Mouse (Mus musculus): ENCODE measurements around the gene Fance. TPM values are rescaled to one million over a fixed set of nuclear protein-coding genes. Genes with fewer than 3 reads are reported as not detected.
"Not testable (repeated sequence)": the region's sequence is repeated elsewhere in the genome, so short reads cannot be mapped to it uniquely, and the experiment has no call there.

Fance gene
- polyA plus RNA-seq, 1 experiment from 2014 or later = 26.9 TPM

DNA sequence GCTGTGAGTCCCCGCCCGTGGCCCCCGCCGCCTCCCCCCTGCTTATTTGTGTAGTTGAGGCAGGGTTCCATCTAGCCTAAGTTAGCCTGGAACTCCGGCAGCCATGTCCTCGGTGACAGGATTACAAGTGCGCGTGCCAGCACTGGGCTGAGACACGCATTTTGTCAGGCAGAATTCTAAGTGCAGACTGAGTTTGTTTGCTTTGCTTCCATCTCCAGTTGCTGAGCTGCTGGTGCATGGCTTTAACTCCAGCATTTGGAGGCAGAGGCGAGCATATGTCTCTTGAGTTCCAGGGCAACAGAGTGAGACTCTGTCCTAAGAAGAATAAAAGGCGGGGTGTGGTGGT lies 534 bp downstream of the Fance start:
- no peaks in the 10 kb centered on the region for H3K27me3 ChIP-seq
- no peaks in the 10 kb centered on the region for H3K9me3 ChIP-seq
- ATAC-seq = no peak
- peaks cover 28% of the 10 kb centered on the region for H3K36me3 ChIP-seq
- peak overlapping the region; percentile 69 for H3K4me3 ChIP-seq (replicated peaks)
- H3K4me1 ChIP-seq (replicated peaks) = peaks cover 21% of the 10 kb centered on the region
- peak overlapping the region; percentile 89 for H3K4me2 ChIP-seq (replicated peaks)
- 1% methylated on average over 11 of the region's 11 CpGs for WGBS
- peak overlapping the region; percentile 82 for H3K27ac ChIP-seq
- H3K9ac ChIP-seq (replicated peaks) = peak overlapping the region; percentile 83

DNA sequence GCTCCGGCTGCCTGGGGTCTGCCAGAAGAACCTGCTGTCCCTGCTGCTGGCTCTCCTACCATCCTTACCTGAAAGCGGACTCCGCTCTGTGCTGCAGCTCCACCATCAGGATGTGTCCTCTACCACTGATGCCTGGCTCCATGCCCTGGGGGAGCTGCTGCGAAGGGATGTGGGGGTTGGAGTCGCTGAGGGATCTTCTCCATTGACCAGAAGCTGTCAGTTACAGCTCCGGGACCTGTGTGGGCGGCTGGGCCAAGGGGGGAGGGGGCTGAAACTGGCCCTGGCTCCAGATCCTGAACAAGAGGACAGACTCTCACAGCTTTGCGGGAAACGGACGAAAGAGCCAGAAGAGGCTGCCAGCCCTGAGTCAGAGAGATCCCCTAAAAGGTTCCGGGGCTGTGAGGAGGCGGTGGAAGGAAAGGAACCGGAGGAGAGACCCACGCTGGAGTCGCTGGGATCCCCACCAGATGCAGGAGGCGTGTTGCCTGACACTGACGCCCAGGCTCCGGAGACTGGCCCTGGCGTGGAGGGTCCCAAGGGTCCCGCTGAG lies 2.4 kb downstream of the Fance start:
- no peaks in the 10 kb centered on the region for H3K27me3 ChIP-seq
- H3K4me3 ChIP-seq (replicated peaks) = no peak overlapping the region
- peaks cover 21% of the 10 kb centered on the region for H3K4me1 ChIP-seq (replicated peaks)
- WGBS = 91% methylated on average over 20 of the region's 20 CpGs
- H3K9ac ChIP-seq (replicated peaks) = no peak overlapping the region
- no peak for ATAC-seq
- no peaks in the 10 kb centered on the region for H3K9me3 ChIP-seq
- H3K36me3 ChIP-seq = peaks cover 39% of the 10 kb centered on the region
- H3K4me2 ChIP-seq (replicated peaks) = no peak overlapping the region
- H3K27ac ChIP-seq = no peak overlapping the region

DNA sequence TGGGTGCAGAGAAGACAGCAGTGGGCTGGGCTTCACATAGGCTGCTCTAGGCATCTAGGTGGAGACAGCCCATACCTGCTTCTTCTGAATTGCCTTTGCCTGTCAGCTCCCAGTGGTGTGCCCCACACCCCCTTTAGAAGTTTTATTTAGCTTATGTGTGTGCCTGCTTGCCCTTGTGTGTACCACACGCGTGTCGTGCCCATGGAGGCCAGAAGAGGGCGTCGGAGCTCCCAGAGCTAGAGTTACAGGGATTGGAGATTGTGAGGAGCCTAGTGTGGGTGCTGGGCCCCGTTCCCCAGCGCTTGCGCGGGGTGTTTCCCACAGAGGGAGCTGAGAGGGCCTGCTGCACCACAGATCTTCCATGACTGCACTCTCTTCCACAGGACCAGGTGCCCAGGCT lies 3.2 kb downstream of the Fance start:
- Histone ChIP-seq H3K36me3 (peaks cover 44% of the 10 kb centered on the region), H3K27ac (no peak overlapping the region), H3K4me2 (replicated peaks) (no peak overlapping the region), H3K9ac (replicated peaks) (no peak overlapping the region), H3K4me3 (replicated peaks) (no peak overlapping the region), H3K4me1 (replicated peaks) (peaks cover 21% of the 10 kb centered on the region), H3K9me3 (no peaks in the 10 kb centered on the region), H3K27me3 (no peaks in the 10 kb centered on the region)
- WGBS = 90% methylated on average over 9 of the region's 9 CpGs
- no peak for ATAC-seq

DNA sequence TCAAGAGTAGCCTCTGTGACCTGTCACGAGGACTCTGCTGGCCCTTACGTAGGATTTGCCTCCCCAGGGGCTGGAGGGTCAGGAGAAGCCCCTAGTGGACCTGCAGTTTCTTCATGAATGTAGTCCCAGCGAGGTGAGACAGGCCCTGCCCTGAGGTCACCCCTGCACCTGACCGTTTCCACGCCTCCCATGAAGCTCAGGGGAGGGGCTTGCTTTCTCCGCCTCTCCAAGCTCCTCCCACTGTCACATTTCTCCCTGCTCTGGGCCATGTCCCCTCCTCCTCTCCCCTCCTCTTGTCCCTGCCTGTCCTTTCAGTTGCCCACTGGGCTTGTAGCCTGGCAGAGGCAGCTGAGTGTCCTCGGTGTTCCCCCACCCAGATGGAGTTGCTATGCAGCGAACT lies 3.8 kb downstream of the Fance start:
- no peak overlapping the region for H3K4me3 ChIP-seq (replicated peaks)
- H3K27ac ChIP-seq = no peak overlapping the region
- H3K9me3 ChIP-seq = no peaks in the 10 kb centered on the region
- H3K27me3 ChIP-seq = no peaks in the 10 kb centered on the region
- 0 out of 2 replicates have a peak overlapping the region, but pooled peaks have one; percentile 19 for H3K9ac ChIP-seq (replicated peaks)
- no peak overlapping the region for H3K4me2 ChIP-seq (replicated peaks)
- no peak for ATAC-seq
- peaks cover 47% of the 10 kb centered on the region for H3K36me3 ChIP-seq
- H3K4me1 ChIP-seq (replicated peaks) = peaks cover 21% of the 10 kb centered on the region
- 60% methylated on average over 8 of the region's 8 CpGs for WGBS

DNA sequence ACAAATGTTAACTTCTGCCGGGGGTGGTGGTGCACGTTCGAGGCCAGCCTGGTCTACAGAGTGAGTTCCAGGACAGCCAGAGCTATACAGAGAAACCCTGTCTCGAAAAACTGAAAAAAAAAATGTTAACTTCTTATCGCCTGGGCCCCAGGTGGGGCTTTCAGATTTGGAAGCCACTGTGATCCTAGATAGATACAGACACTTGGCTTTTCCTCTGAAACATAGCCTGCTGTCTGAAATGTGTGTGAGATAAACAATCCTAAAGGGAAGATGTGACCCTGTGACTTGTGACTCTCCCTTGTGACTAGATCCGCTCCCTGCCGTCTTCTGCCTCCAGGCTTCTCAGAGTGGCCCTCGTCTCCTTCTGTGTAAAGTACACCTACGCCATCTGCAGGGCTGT lies 4.4 kb downstream of the Fance start:
- ATAC-seq = no peak
- no peaks in the 10 kb centered on the region for H3K27me3 ChIP-seq
- H3K4me2 ChIP-seq (replicated peaks) = no peak overlapping the region
- no peaks in the 10 kb centered on the region for H3K9me3 ChIP-seq
- no peak overlapping the region for H3K27ac ChIP-seq
- peaks cover 20% of the 10 kb centered on the region for H3K4me1 ChIP-seq (replicated peaks)
- no peak overlapping the region for H3K9ac ChIP-seq (replicated peaks)
- peaks cover 53% of the 10 kb centered on the region for H3K36me3 ChIP-seq
- 86% methylated on average over 9 of the region's 9 CpGs for WGBS
- H3K4me3 ChIP-seq (replicated peaks) = no peak overlapping the region

DNA sequence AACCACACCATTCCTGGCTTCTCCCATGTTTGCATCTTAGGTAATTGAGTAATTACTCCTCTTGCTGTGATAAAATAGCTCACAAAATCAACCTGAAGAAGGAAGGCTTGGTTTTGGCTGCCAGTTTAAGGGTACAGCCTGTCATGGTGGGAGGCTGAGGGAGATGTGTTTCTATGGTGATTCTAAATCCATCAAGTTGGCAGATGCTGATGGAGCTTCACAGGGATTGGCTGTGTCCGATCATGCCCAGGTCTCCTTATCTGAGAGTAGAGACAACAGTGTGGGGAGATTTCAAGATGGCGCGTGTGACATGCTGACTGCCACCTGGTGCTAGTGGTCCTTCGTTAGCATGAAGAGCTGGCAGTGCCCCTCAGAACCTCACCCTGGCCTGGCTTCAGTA lies 8.4 kb downstream of the Fance start:
- H3K27me3 ChIP-seq = no peaks in the 10 kb centered on the region
- no peak overlapping the region for H3K4me3 ChIP-seq (replicated peaks)
- H3K36me3 ChIP-seq = peaks cover 65% of the 10 kb centered on the region
- H3K4me2 ChIP-seq (replicated peaks) = no peak overlapping the region
- H3K27ac ChIP-seq = no peak overlapping the region
- H3K9me3 ChIP-seq = no peaks in the 10 kb centered on the region
- ATAC-seq = no peak
- H3K9ac ChIP-seq (replicated peaks) = no peak overlapping the region
- WGBS = 98% methylated on average over 4 of the region's 4 CpGs
- no peaks in the 10 kb centered on the region for H3K4me1 ChIP-seq (replicated peaks)

DNA sequence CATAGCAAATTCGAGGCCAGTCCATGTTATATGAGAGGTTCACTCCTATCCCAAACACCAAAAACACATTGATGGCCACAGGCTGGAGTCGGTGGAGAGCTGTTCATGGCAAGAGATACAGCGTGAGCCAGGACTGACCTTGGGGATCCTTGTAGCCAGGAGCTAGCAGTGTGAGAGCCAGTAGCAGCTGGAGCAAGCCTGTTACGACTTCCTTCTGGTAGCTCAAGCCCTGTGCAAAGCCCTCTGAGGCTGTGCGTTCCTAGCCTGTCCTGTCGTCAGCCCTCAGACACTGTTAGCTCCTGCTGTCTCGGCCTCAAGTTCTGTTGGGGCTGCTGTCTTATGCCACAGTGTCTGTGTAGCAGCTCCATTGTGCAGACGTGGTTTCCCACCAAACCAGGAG lies 10.5 kb downstream of the Fance start:
- H3K27ac ChIP-seq = no peak overlapping the region
- whole genome bisulfite sequencing = 91% methylated on average over 8 of the region's 8 CpGs
- ATAC-seq = no peak
- no peaks in the 10 kb centered on the region for H3K9me3 ChIP-seq
- H3K4me1 ChIP-seq (replicated peaks) = peaks cover 8% of the 10 kb centered on the region
- H3K4me2 ChIP-seq (replicated peaks) = no peak overlapping the region
- no peaks in the 10 kb centered on the region for H3K27me3 ChIP-seq
- no peak overlapping the region for H3K9ac ChIP-seq (replicated peaks)
- peaks cover 47% of the 10 kb centered on the region for H3K36me3 ChIP-seq
- no peak overlapping the region for H3K4me3 ChIP-seq (replicated peaks)

DNA sequence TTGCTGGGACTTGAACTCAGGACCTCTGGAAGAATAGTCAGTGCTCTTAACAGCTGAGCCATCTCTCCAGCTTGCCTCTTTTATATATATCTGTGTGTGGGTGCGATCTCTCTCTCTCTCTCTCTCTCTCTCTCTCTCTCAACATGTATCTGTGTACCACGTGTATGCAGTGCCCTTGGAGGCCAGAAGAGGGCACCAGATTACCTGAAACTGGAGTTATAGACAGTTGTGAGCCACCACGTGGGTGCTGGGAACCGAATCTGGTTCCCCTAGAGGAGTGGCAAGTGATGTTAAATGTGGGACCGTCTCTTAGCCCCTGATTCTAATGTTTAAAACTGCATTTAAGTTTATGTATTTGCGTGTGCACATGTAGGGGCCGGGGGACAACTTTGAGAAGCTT lies 11.1 kb downstream of the Fance start:
- peaks cover 14% of the 10 kb centered on the region for H3K4me1 ChIP-seq (replicated peaks)
- not testable (repeated sequence) for ATAC-seq
- WGBS = 97% methylated on average over 7 of the region's 7 CpGs

DNA sequence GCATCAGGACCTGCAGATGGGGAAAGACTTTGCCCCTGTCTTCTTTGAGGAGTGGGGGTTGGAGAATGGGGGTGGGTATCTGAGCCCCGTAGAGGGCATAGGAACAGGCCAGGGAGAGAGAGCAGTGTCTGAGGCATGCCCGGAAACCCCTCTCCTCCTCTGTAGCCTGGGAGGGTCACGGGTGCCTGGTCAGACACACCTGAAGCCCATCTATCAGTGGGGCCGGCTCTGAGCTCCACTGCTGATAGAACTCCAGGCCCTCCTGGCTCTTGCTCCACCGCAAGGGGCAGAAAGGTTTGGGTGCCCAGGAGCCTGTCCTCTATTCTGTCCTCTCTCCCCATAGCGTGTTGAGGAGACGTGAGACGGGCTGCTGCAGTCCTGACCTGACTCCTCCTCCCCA lies 12.4 kb downstream of the Fance start:
- ATAC-seq = no peak
- Histone ChIP-seq H3K27me3 (no peaks in the 10 kb centered on the region), H3K4me3 (replicated peaks) (no peak overlapping the region), H3K4me1 (replicated peaks) (peaks cover 26% of the 10 kb centered on the region), H3K4me2 (replicated peaks) (no peak overlapping the region), H3K36me3 (peaks cover 44% of the 10 kb centered on the region), H3K9me3 (no peaks in the 10 kb centered on the region), H3K9ac (replicated peaks) (no peak overlapping the region), H3K27ac (no peak overlapping the region)
- WGBS = 92% methylated on average over 7 of the region's 8 CpGs

More for the DNA sequence above, 11.1 kb downstream of the Fance start:
- H3K4me3 ChIP-seq (replicated peaks); H3K27me3 ChIP-seq; H3K27ac ChIP-seq; H3K9ac ChIP-seq (replicated peaks); H3K9me3 ChIP-seq; H3K4me2 ChIP-seq (replicated peaks): not testable (repeated sequence)
- peaks cover 42% of the 10 kb centered on the region for H3K36me3 ChIP-seq

DNA sequence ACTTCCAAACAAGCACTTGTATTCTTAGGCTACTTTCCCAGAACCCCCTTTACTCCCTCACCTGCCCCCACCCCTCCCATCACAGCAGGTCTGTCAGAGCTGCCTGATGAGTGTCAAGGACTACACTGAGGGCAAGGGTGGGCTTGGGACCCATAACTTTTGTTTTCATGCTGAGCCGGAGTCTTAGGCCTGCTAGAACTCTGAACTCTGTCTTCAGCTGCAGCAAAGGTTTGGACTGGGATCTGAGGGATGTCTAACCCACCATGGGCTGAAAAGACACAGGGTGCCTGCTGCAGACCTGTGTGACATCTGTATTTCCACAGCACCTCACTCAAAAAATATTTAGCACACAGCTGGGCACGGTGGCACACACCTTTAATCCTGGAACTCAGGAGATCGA lies 13.6 kb downstream of the Fance start:
- Histone ChIP-seq H3K4me1 (replicated peaks) (peaks cover 30% of the 10 kb centered on the region), H3K4me2 (replicated peaks) (no peak overlapping the region), H3K27ac (no peak overlapping the region; the same call in 1 of the 2 replicates), H3K9me3 (no peaks in the 10 kb centered on the region), H3K36me3 (peaks cover 50% of the 10 kb centered on the region), H3K9ac (replicated peaks) (no peak overlapping the region; the same call in 1 of the 2 replicates), H3K4me3 (replicated peaks) (no peak overlapping the region), H3K27me3 (no peaks in the 10 kb centered on the region)
- WGBS = 87% methylated on average over 3 of the region's 3 CpGs
- no peak for ATAC-seq

DNA sequence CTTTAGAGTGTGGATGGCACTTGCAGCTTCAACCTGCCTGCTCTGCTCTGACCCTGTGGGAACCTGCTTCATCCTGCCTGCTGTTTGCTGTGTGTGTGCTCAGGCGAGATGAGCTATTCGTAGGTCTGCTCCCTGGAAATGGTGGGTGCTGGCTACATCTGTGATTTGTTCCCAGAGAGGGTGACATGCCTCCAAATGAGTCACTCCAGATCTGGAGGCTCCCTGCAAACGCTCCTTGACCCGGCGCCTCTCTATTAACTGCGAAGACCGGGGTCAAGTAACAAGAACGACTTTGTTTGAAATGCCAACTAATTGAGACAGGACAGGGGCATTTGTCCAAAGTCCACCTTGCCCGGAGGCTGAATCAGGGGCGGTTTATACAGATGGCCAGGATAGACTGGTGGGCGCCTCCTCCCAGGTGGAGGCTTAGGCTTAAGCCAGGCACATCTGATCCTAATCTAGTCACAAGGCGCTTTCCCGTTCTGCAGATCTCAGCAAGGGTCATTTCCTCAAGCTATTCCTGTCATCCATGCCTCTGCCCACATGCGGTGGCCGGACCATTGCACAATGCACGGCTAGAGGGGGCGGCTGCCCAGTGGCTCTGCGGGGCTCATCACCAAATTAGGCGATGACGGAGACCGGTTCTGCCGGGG lies 14.5 kb downstream of the Fance start:
- Histone ChIP-seq H3K36me3 (peaks cover 48% of the 10 kb centered on the region), H3K27me3 (no peaks in the 10 kb centered on the region), H3K9ac (replicated peaks) (peak overlapping the region; percentile 99), H3K4me2 (replicated peaks) (peak overlapping the region; percentile 99), H3K4me3 (replicated peaks) (peak overlapping the region; percentile 94), H3K27ac (peak overlapping the region; percentile 96), H3K4me1 (replicated peaks) (peaks cover 30% of the 10 kb centered on the region), H3K9me3 (no peaks in the 10 kb centered on the region)
- peak; percentile 71 for ATAC-seq
- WGBS = 8% methylated on average over 22 of the region's 22 CpGs

DNA sequence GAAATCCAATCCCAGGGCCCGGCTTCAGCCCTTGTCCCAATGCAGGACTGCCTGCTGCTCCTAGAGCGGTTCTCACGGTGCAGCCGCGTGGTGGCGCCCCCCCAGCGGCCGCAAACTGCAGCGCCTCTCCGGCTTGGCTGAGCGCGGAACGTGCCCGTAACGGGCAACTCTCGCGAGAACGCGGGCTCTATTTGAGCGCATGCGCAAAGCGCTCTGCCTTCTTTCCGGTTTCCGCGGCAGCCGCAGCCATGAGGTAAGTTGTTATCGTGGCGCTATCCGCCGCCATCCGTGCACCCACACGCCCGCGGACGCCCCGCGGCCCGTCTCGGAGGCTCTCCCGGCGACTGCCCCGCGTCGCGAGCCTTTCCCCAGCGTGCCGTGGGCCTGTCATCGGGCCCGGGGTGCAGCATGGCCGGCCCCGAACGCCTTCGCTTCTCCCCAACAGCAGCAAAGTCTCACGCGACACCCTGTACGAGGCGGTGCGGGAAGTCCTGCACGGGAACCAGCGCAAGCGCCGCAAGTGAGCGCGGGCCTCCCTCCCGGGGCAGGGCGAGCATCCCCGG lies 15.1 kb downstream of the Fance start, which contains the start of gene Rpl10a:
Gene Rpl10a (plus strand): TSS at position 106 of the 563 bp plus-strand sequence.
- peak; percentile 91 for ATAC-seq
- under 1% methylated on average over 61 of the region's 67 CpGs for WGBS
- H3K27me3 ChIP-seq = no peaks in the 10 kb centered on the region

More for the DNA sequence above, 15.1 kb downstream of the Fance start, which contains the start of gene Rpl10a:
- Histone ChIP-seq H3K9me3 (no peaks in the 10 kb centered on the region), H3K4me3 (replicated peaks) (peak within 1 kb of the TSS; percentile 94), H3K4me1 (replicated peaks) (peaks cover 36% of the 10 kb centered on the region), H3K27ac (peak within 1 kb of the TSS; percentile 96), H3K9ac (replicated peaks) (peak within 1 kb of the TSS; percentile 99), H3K36me3 (peaks cover 50% of the 10 kb centered on the region), H3K4me2 (replicated peaks) (peak within 1 kb of the TSS; percentile 99)
